Mouse (Mus musculus) testis, adult 2 months (tissue): ENCODE measurements at regions not wholly inside any gene's neighbourhood (a gene's known extent, or its start where the extent isn't known, plus 50 kb on each side); places are given as distances from the start of the nearest gene placed in this dataset.

Experiments used
- H3K27ac ChIP-seq: fragments of 200-500 bp; 2 replicates; pipeline ENCODE4 v1.5.1; 2012; ENCODE audit warnings: low read depth, low read length; ENCODE audit not compliant: control insufficient read depth, insufficient read depth
- H3K27me3 ChIP-seq: fragments of 200-500 bp; 2 replicates; pipeline ENCODE4 v1.6.1; 2012; ENCODE audit warnings: mild to moderate bottlenecking, low read length, moderate library complexity; ENCODE audit not compliant: control insufficient read depth, insufficient read depth
- H3K36me3 ChIP-seq: fragments of 200-500 bp; 2 replicates; pipeline ENCODE4 v1.6.1; 2012; ENCODE audit warnings: mild to moderate bottlenecking, low read length; ENCODE audit not compliant: control insufficient read depth, insufficient read depth
- H3K4me1 ChIP-seq: fragments of 200-500 bp; 2 replicates; pipeline ENCODE4 v1.6.1; 2012; ENCODE audit warnings: low read length; ENCODE audit not compliant: control insufficient read depth, insufficient read depth
- H3K4me3 ChIP-seq: fragments of 200-500 bp; 2 replicates; pipeline ENCODE4 v1.5.1; 2012; ENCODE audit warnings: low read depth, mild to moderate bottlenecking, low read length, moderate library complexity, mixed read lengths; ENCODE audit not compliant: control insufficient read depth
- CTCF ChIP-seq: fragments of 200-500 bp; IDR thresholded peaks from 2 replicates; pipeline ENCODE4 v1.5.1; 2012; ENCODE audit warnings: low read depth, mild to moderate bottlenecking, inconsistent platforms, low read length, moderate library complexity; ENCODE audit not compliant: control insufficient read depth, insufficient read depth, insufficient replicate concordance
- POLR2A ChIP-seq: fragments of 200-500 bp; IDR thresholded peaks from 2 replicates; pipeline ENCODE4 v1.6.1; 2012; ENCODE audit warnings: low read depth, mild to moderate bottlenecking, inconsistent platforms, low read length, moderate library complexity; ENCODE audit not compliant: control insufficient read depth

GRCm38 (mm10) chr1:41264214-41264613, 458.8 kb downstream of the Tmem182 start:
- Histone ChIP-seq H3K27me3 (no peaks in the 10 kb centered on the region), H3K4me3 (no peak overlapping the region), H3K36me3 (no peaks in the 10 kb centered on the region), H3K27ac (no peak overlapping the region), H3K4me1 (no peaks in the 10 kb centered on the region)
- TF ChIP-seq POLR2A, result no peak
- 0 out of 2 replicates have a peak, but pooled peaks have one; percentile 6 for TF ChIP-seq CTCF

- Histone ChIP-seq H3K4me3 (no peak overlapping the region), H3K27ac (no peak overlapping the region), H3K36me3 (no peaks in the 10 kb centered on the region), H3K27me3 (no peaks in the 10 kb centered on the region), H3K4me1 (no peaks in the 10 kb centered on the region)
- TF ChIP-seq POLR2A, result no peak
- no peak for TF ChIP-seq CTCF
These were observed 465.8 kb downstream of the Tmem182 start for GRCm38 (mm10) chr1:41271111-41271730.

- no peaks in the 10 kb centered on the region for H3K36me3 ChIP-seq
- no peaks in the 10 kb centered on the region for H3K4me1 ChIP-seq
- H3K27ac ChIP-seq, result no peak overlapping the region
- no peaks in the 10 kb centered on the region for H3K27me3 ChIP-seq
- TF ChIP-seq POLR2A (no peak), CTCF (no peak)
- H3K4me3 ChIP-seq, result no peak overlapping the region
These were observed 469.3 kb downstream of the Tmem182 start for GRCm38 (mm10) chr1:41274573-41275270.

- no peak overlapping the region for H3K27ac ChIP-seq
These were observed 469.8 kb downstream of the Tmem182 start for GRCm38 (mm10) chr1:41275271-41275624.

GRCm38 (mm10) chr1:41275642-41276041, 470.2 kb downstream of the Tmem182 start:
- Histone ChIP-seq H3K27ac (no peak overlapping the region), H3K27me3 (no peaks in the 10 kb centered on the region), H3K4me3 (no peak overlapping the region), H3K4me1 (no peaks in the 10 kb centered on the region), H3K36me3 (no peaks in the 10 kb centered on the region)
- TF ChIP-seq POLR2A (no peak), CTCF (no peak)

More at GRCm38 (mm10) chr1:41275271-41275624, 469.8 kb downstream of the Tmem182 start:
- no peak for TF ChIP-seq CTCF
- no peak for TF ChIP-seq POLR2A
- Histone ChIP-seq H3K4me1 (no peaks in the 10 kb centered on the region), H3K27me3 (no peaks in the 10 kb centered on the region), H3K36me3 (no peaks in the 10 kb centered on the region), H3K4me3 (no peak overlapping the region)

- no peak overlapping the region for H3K4me3 ChIP-seq
- H3K27me3 ChIP-seq, result no peaks in the 10 kb centered on the region
- no peak for TF ChIP-seq POLR2A
- no peak for TF ChIP-seq CTCF
- no peaks in the 10 kb centered on the region for H3K4me1 ChIP-seq
- H3K36me3 ChIP-seq, result no peaks in the 10 kb centered on the region
- no peak overlapping the region for H3K27ac ChIP-seq
These were observed 470.9 kb downstream of the Tmem182 start for GRCm38 (mm10) chr1:41276303-41276702.

GRCm38 (mm10) chr1:41285221-41285620, 479.8 kb downstream of the Tmem182 start:
- Histone ChIP-seq H3K36me3 (no peaks in the 10 kb centered on the region), H3K4me3 (no peak overlapping the region), H3K4me1 (no peaks in the 10 kb centered on the region), H3K27ac (no peak overlapping the region), H3K27me3 (no peaks in the 10 kb centered on the region)
- TF ChIP-seq POLR2A (no peak), CTCF (no peak)
